Comparison of ENCODE assay signal across 13 mouse cellular contexts in genomic region chr2:38135427-38135826, GRCm38 (mm10).
A peak's percentile ranks its signal among the peaks of the same experiment; 100 is the strongest.
DNase-seq lines count a peak whose midpoint lies in the region; ATAC-seq and TF ChIP-seq lines count a peak whose summit lies in the region.
"Had no signal": no experiment of that assay in that cellular context is flagged by ENCODE, and none has a peak within 500 bp of the region (broad histone marks: within the 10 kb centered on the region; RNA-seq: fewer than 3 reads in every experiment).

No protein-coding gene starts in this region.

- no peaks in the 10 kb centered on the region for H3K36me3 ChIP-seq in forebrain, embryonic 12.5 days (replicated peaks)
- H3K36me3 ChIP-seq in forebrain, embryonic 16.5 days (ENCODE audit: control insufficient read depth, insufficient read depth), result no peaks in the 10 kb centered on the region
- no peaks in the 10 kb centered on the region for H3K36me3 ChIP-seq in neural tube, embryonic 14.5 days (ENCODE audit: control insufficient read depth, insufficient read depth, low read length)
- no peaks in the 10 kb centered on the region for H3K36me3 ChIP-seq in midbrain, postnatal 0 days (ENCODE audit: insufficient read depth, low read length)
- H3K36me3 ChIP-seq: heart, embryonic 10.5 days; kidney, embryonic 15.5 days; limb, embryonic 10.5 days; liver, embryonic 15.5 days had no signal

- no peak overlapping the region for H3K9ac ChIP-seq in forebrain, embryonic 12.5 days
- H3K9ac ChIP-seq in forebrain, embryonic 16.5 days (replicated peaks; ENCODE audit: low read depth, low read length), result no peak overlapping the region
- H3K9ac ChIP-seq in neural tube, embryonic 14.5 days (replicated peaks; ENCODE audit: low read depth, low read length), result no peak overlapping the region
- H3K9ac ChIP-seq in midbrain, postnatal 0 days (replicated peaks; ENCODE audit: low read length, poor library complexity, severe bottlenecking), result no peak overlapping the region
- H3K9ac ChIP-seq: kidney, embryonic 15.5 days; liver, embryonic 15.5 days had no signal

- H3K9me3 ChIP-seq in forebrain, embryonic 12.5 days, result no peaks in the 10 kb centered on the region
- H3K9me3 ChIP-seq in forebrain, embryonic 16.5 days (ENCODE audit: control insufficient read depth, low read length), result no peaks in the 10 kb centered on the region
- H3K9me3 ChIP-seq in neural tube, embryonic 14.5 days (ENCODE audit: control insufficient read depth, low read length), result no peaks in the 10 kb centered on the region
- H3K9me3 ChIP-seq in midbrain, postnatal 0 days (ENCODE audit: low read length), result no peaks in the 10 kb centered on the region
- H3K9me3 ChIP-seq: heart, embryonic 10.5 days; kidney, embryonic 15.5 days; limb, embryonic 10.5 days; liver, embryonic 15.5 days had no signal

- peaks cover 26% of the 10 kb centered on the region for H3K4me1 ChIP-seq in forebrain, embryonic 12.5 days
- peaks cover 9% of the 10 kb centered on the region for H3K4me1 ChIP-seq in forebrain, embryonic 16.5 days (replicated peaks; ENCODE audit: control insufficient read depth, insufficient read depth, low read length)
- peaks cover 4% of the 10 kb centered on the region; the same call in 1 of the 2 replicates for H3K4me1 ChIP-seq in neural tube, embryonic 14.5 days (ENCODE audit: control insufficient read depth, insufficient read depth, low read length)
- H3K4me1 ChIP-seq in midbrain, postnatal 0 days (ENCODE audit: insufficient read depth, low read length), result no peaks in the 10 kb centered on the region

- no peak overlapping the region for H3K4me3 ChIP-seq in forebrain, embryonic 12.5 days (replicated peaks)
- H3K4me3 ChIP-seq in forebrain, embryonic 16.5 days (replicated peaks; ENCODE audit: low read length), result no peak overlapping the region
- H3K4me3 ChIP-seq in neural tube, embryonic 14.5 days (ENCODE audit: low read depth, low read length), result no peak overlapping the region
- no peak overlapping the region for H3K4me3 ChIP-seq in midbrain, postnatal 0 days (ENCODE audit: low read depth, low read length)
- H3K4me3 ChIP-seq: heart, embryonic 10.5 days; kidney, embryonic 15.5 days; limb, embryonic 10.5 days; liver, embryonic 15.5 days had no signal

- intact Hi-C loops in gastrocnemius, postnatal 14 days (cut with DNase I; ENCODE audit: low total_unique reads), result no loop called here

- DNase-seq in neural tube, embryonic 10.5 days (ENCODE audit: extremely low spot score, low spot score), result no peak
- DNase-seq in cerebellum, postnatal 14 days, result peak; percentile 62 to 72
- DNase-seq in midbrain, postnatal 0 days (ENCODE audit: low spot score), result peak; percentile 70
- no peak for DNase-seq in gastrocnemius, postnatal 14 days

- peak; percentile 74; the same call in 1 of the 2 replicates for ATAC-seq in forebrain, embryonic 12.5 days (ENCODE audit: low FRiP score)
- no peak for ATAC-seq in forebrain, embryonic 16.5 days
- ATAC-seq in neural tube, embryonic 14.5 days (ENCODE audit: low read depth), result peak; percentile 58; the same call in 1 of the 2 replicates
- no peak for ATAC-seq in midbrain, postnatal 0 days (ENCODE audit: low FRiP score)
- ATAC-seq in CD4-positive, CD25-positive, alpha-beta regulatory T cell, adult 4 months, result no peak

- no peak overlapping the region for H3K4me2 ChIP-seq in forebrain, embryonic 12.5 days
- H3K4me2 ChIP-seq in forebrain, embryonic 16.5 days (ENCODE audit: low read length), result no peak overlapping the region; the same call in 1 of the 2 replicates
- H3K4me2 ChIP-seq in neural tube, embryonic 14.5 days (ENCODE audit: low read depth, low read length), result no peak overlapping the region
- no peak overlapping the region for H3K4me2 ChIP-seq in midbrain, postnatal 0 days (ENCODE audit: low read depth, low read length, poor library complexity, severe bottlenecking)
- H3K4me2 ChIP-seq: kidney, embryonic 15.5 days; liver, embryonic 15.5 days had no signal

- WGBS in forebrain, embryonic 12.5 days, result 40% methylated on average over 3 of the region's 3 CpGs
- 24% methylated on average over 3 of the region's 3 CpGs for WGBS in forebrain, embryonic 16.5 days
- 56% methylated on average over 3 of the region's 3 CpGs for WGBS in neural tube, embryonic 14.5 days
- 51% methylated on average over 3 of the region's 3 CpGs for WGBS in midbrain, postnatal 0 days

- TF ChIP-seq CTCF in midbrain, postnatal 0 days (IDR thresholded peaks at IDR 0.05), result no peak

- no peak overlapping the region for H3K27ac ChIP-seq in forebrain, embryonic 12.5 days
- H3K27ac ChIP-seq in forebrain, embryonic 16.5 days (ENCODE audit: low read length), result no peak overlapping the region
- no peak overlapping the region for H3K27ac ChIP-seq in neural tube, embryonic 14.5 days (ENCODE audit: low read depth, low read length)
- no peak overlapping the region for H3K27ac ChIP-seq in midbrain, postnatal 0 days (ENCODE audit: low read depth, low read length)
- H3K27ac ChIP-seq: heart, embryonic 10.5 days; kidney, embryonic 15.5 days; limb, embryonic 10.5 days; liver, embryonic 15.5 days; macrophage had no signal

- H3K27me3 ChIP-seq in forebrain, embryonic 12.5 days, result no peaks in the 10 kb centered on the region
- H3K27me3 ChIP-seq in forebrain, embryonic 16.5 days (replicated peaks; ENCODE audit: control insufficient read depth, insufficient read depth, low read length), result no peaks in the 10 kb centered on the region
- H3K27me3 ChIP-seq in neural tube, embryonic 14.5 days (ENCODE audit: control insufficient read depth, insufficient read depth, low read length), result no peaks in the 10 kb centered on the region
- no peaks in the 10 kb centered on the region for H3K27me3 ChIP-seq in midbrain, postnatal 0 days (ENCODE audit: insufficient read depth, low read length)
- H3K27me3 ChIP-seq: kidney, embryonic 15.5 days; liver, embryonic 15.5 days had no signal

Comparison
In these comparisons a context has a peak if more than half of its experiments do, and no peak if none do; other contexts are left out.
1. ATAC-seq: peak in forebrain, embryonic 12.5 days (single experiment) and neural tube, embryonic 14.5 days (single experiment); none in forebrain, embryonic 16.5 days (single experiment), midbrain, postnatal 0 days (single experiment) and CD4-positive, CD25-positive, alpha-beta regulatory T cell, adult 4 months (single experiment).
2. DNase-seq: peak in cerebellum, postnatal 14 days (2 of 2) and midbrain, postnatal 0 days (single experiment); none in neural tube, embryonic 10.5 days (single experiment) and gastrocnemius, postnatal 14 days (single experiment).